8 mouse cellular contexts compared by ENCODE assay signal in genomic region chr7:15945211-15945610, GRCm38 (mm10). TPM values are rescaled to one million over a fixed set of nuclear protein-coding genes. Genes with fewer than 3 reads are reported as not detected.
DNase-seq lines count a peak whose midpoint lies in the region; ATAC-seq and TF ChIP-seq lines count a peak whose summit lies in the region.

No protein-coding gene starts in this region.

- H3K27ac ChIP-seq in heart, embryonic 14.5 days (replicated peaks in 1 of 2; ENCODE audit: control insufficient read depth in 1 of 2, insufficient read depth in 1 of 2, low read depth in 2 of 2, low read length in 2 of 2), result peak overlapping the region in 1 of 2 experiments; percentile 94; a peak in 1 of 4 replicates
- peak overlapping the region; percentile 94 for H3K27ac ChIP-seq in forebrain, embryonic 16.5 days (ENCODE audit: low read length)
- peak overlapping the region; percentile 48 for H3K27ac ChIP-seq in macrophage

- WGBS in heart, embryonic 14.5 days, result 6% methylated on average over 8 of the region's 8 CpGs
- WGBS in forebrain, embryonic 16.5 days, result 5% methylated on average over 8 of the region's 8 CpGs
- 4% methylated on average over 8 of the region's 8 CpGs for WGBS in macrophage (ENCODE audit: missing documents)

- H3K4me1 ChIP-seq in heart, embryonic 14.5 days (ENCODE audit: control insufficient read depth in 2 of 2, insufficient read depth in 2 of 2, low read length in 2 of 2), result peaks cover 10 to 16% of the 10 kb centered on the region in 2 experiments
- H3K4me1 ChIP-seq in G1E (ENCODE audit: insufficient read depth, low read depth, low read length), result peaks cover 80% of the 10 kb centered on the region
- H3K4me1 ChIP-seq in forebrain, embryonic 16.5 days (replicated peaks; ENCODE audit: control insufficient read depth, insufficient read depth, low read length), result peaks cover 22% of the 10 kb centered on the region

- no peak for TF ChIP-seq CTCF in G1E (IDR thresholded peaks at IDR 0.05; ENCODE audit: low read depth, low read length)

- no peak for DNase-seq in heart, adult 18-20 months
- DNase-seq in G1E (ENCODE audit: low spot score), result no peak
- no peak for DNase-seq in layer of hippocampus, postnatal 25 days (ENCODE audit: extremely low spot score in 1 of 2, low spot score in 1 of 2)
- DNase-seq in frontal cortex, postnatal 14 days (ENCODE audit: low spot score in 2 of 2), result no peak

- ATAC-seq in heart, embryonic 14.5 days (ENCODE audit: insufficient number of reproducible peaks, insufficient read depth, low FRiP score, low read depth), result no peak
- no peak for ATAC-seq in G1E (ENCODE audit: extremely low read depth, insufficient number of reproducible peaks, low FRiP score, poor library complexity, severe bottlenecking)
- ATAC-seq in forebrain, embryonic 16.5 days, result no peak
- no peak for ATAC-seq in CD4-positive, CD25-positive, alpha-beta regulatory T cell, adult 4 months

- no peaks in the 10 kb centered on the region for H3K27me3 ChIP-seq in heart, embryonic 14.5 days (ENCODE audit: control insufficient read depth, insufficient read depth, low read length)
- H3K27me3 ChIP-seq in G1E (ENCODE audit: insufficient read depth, low read length), result peaks cover 4% of the 10 kb centered on the region
- H3K27me3 ChIP-seq in forebrain, embryonic 16.5 days (replicated peaks; ENCODE audit: control insufficient read depth, insufficient read depth, low read length), result no peaks in the 10 kb centered on the region

- peaks cover 57% of the 10 kb centered on the region for H3K36me3 ChIP-seq in heart, embryonic 14.5 days (ENCODE audit: control insufficient read depth, insufficient read depth, low read length)
- H3K36me3 ChIP-seq in G1E (replicated peaks), result peaks cover 48% of the 10 kb centered on the region
- peaks cover 29% of the 10 kb centered on the region for H3K36me3 ChIP-seq in forebrain, embryonic 16.5 days (ENCODE audit: control insufficient read depth, insufficient read depth)
- H3K36me3 ChIP-seq in macrophage (ENCODE audit: inconsistent target), result peaks cover 42% of the 10 kb centered on the region

- peak overlapping the region; percentile 86 for H3K9ac ChIP-seq in heart, embryonic 14.5 days (ENCODE audit: low read length)
- H3K9ac ChIP-seq in forebrain, embryonic 16.5 days (replicated peaks; ENCODE audit: low read depth, low read length), result peak overlapping the region; percentile 66

- peaks cover 29% of the 10 kb centered on the region for H3K79me2 ChIP-seq in macrophage (ENCODE audit: inconsistent target)

- H3K4me3 ChIP-seq in heart, embryonic 14.5 days (ENCODE audit: control insufficient read depth in 1 of 2, insufficient read depth in 1 of 2, low read depth in 1 of 2, low read length in 2 of 2), result peak overlapping the region; percentile 59 to 81
- peak overlapping the region; percentile 76 for H3K4me3 ChIP-seq in G1E (ENCODE audit: low read depth, low read length)
- H3K4me3 ChIP-seq in forebrain, embryonic 16.5 days (replicated peaks; ENCODE audit: low read length), result peak overlapping the region; percentile 62
- peak overlapping the region; percentile 87 for H3K4me3 ChIP-seq in macrophage (ENCODE audit: inconsistent target)

- H3K4me2 ChIP-seq in heart, embryonic 14.5 days (ENCODE audit: low read length), result peak overlapping the region; percentile 87
- H3K4me2 ChIP-seq in forebrain, embryonic 16.5 days (ENCODE audit: low read length), result peak overlapping the region; percentile 76

- H3K9me3 ChIP-seq in heart, embryonic 14.5 days (ENCODE audit: control insufficient read depth, low read length), result no peaks in the 10 kb centered on the region
- no peaks in the 10 kb centered on the region for H3K9me3 ChIP-seq in G1E (replicated peaks)
- no peaks in the 10 kb centered on the region for H3K9me3 ChIP-seq in forebrain, embryonic 16.5 days (ENCODE audit: control insufficient read depth, low read length)

RNA-seq across cellular contexts. Expression of gene Nop53, which starts 0.7 kb away (rescaled TPM):
- polyA plus RNA-seq in heart, embryonic 14.5 days (2014; fragmentation: Nextera tagmentation; extraction: Ambion mirVana), result 120 and 121 TPM in 2 replicates
- 100 to 1,000 TPM; 134 to 143 TPM for total RNA-seq in heart, adult 18-20 months (2021)
- total RNA-seq in G1E (2014; fragmentation: Nextera tagmentation) (95.0 and 118 TPM in 2 replicates), G1E (2017) (288 and 328 TPM in 2 replicates)
- polyA plus RNA-seq in G1E (2012) (630 and 764 TPM in 2 replicates), macrophage (2018) (77.7 to 125 TPM (median 94.2 TPM) in 3 replicates)
- 139 and 141 TPM in 2 replicates for polyA plus RNA-seq in forebrain, embryonic 16.5 days (2015; fragmentation: Nextera tagmentation; extraction: Ambion mirVana)
- 10 to 100 TPM; 18.8 to 62.8 (median 31.4) TPM for total RNA-seq in macrophage (2018; cell fraction: chromatin; rRNA removed)
- total RNA-seq in macrophage (2018; cell fraction: cytosol; rRNA removed), result 100 to 1,000 TPM in 10 of 26 experiments, 10 to 100 TPM in 16; 76.7 to 132 (median 96.0) TPM
- total RNA-seq in macrophage (2018; cell fraction: nucleus; rRNA removed), result 10 to 100 TPM; 24.6 to 58.1 (median 43.6) TPM
- polyA plus RNA-seq in CD4-positive, CD25-positive, alpha-beta regulatory T cell, adult 4 months (2017; shearing (Covaris generic)), result 100 to 1,000 TPM; 244 to 324 TPM
- 100 to 1,000 TPM; 118 to 133 TPM for total RNA-seq in layer of hippocampus, postnatal 25 days (2021)

RNA-seq across cellular contexts. Expression of gene Ehd2, which starts 22.2 kb away (rescaled TPM):
- 37.4 and 43.5 TPM in 2 replicates for polyA plus RNA-seq in heart, embryonic 14.5 days (2014; fragmentation: Nextera tagmentation; extraction: Ambion mirVana)
- 10 to 100 TPM; 65.8 to 77.3 TPM for total RNA-seq in heart, adult 18-20 months (2021)
- 0.38 and 0.44 TPM in 2 replicates for total RNA-seq in G1E (2014; fragmentation: Nextera tagmentation)
- total RNA-seq in G1E (2017), result 0.33 and 0.35 TPM in 2 replicates
- polyA plus RNA-seq in G1E (2012), result 0.11 and 0.15 TPM in 2 replicates
- polyA plus RNA-seq in forebrain, embryonic 16.5 days (2015; fragmentation: Nextera tagmentation; extraction: Ambion mirVana), result 5.4 and 5.6 TPM in 2 replicates
- 10 to 100 TPM in 1 of 26 experiments, under 1 TPM in 4, not detected in 21; 0.21 to 10.3 (median 0.29) TPM for total RNA-seq in macrophage (2018; cell fraction: chromatin; rRNA removed)
- under 1 TPM in 8 of 26 experiments, not detected in 18; 0.03 to 0.05 (median 0.04) TPM for total RNA-seq in macrophage (2018; cell fraction: cytosol; rRNA removed)
- total RNA-seq in macrophage (2018; cell fraction: nucleus; rRNA removed), result 1 to 10 TPM in 1 of 26 experiments, under 1 TPM in 5, not detected in 20; 0.11 to 2.1 (median 0.12) TPM
- polyA plus RNA-seq in macrophage (2018), result 0.04 to 0.12 TPM in 2 of 3 replicates, not detected in the other
- under 1 TPM; 0.07 to 0.15 TPM for polyA plus RNA-seq in CD4-positive, CD25-positive, alpha-beta regulatory T cell, adult 4 months (2017; shearing (Covaris generic))
- total RNA-seq in layer of hippocampus, postnatal 25 days (2021), result 1 to 10 TPM; 4.5 to 5.5 TPM

RNA-seq across cellular contexts. Expression of gene Selenow, which starts 23.0 kb away (rescaled TPM):
- 828 and 831 TPM in 2 replicates for polyA plus RNA-seq in heart, embryonic 14.5 days (2014; fragmentation: Nextera tagmentation; extraction: Ambion mirVana)
- total RNA-seq in heart, adult 18-20 months (2021), result 100 to 1,000 TPM; 181 to 202 TPM
- total RNA-seq in G1E (2014; fragmentation: Nextera tagmentation) (559 and 654 TPM in 2 replicates), G1E (2017) (144 and 152 TPM in 2 replicates)
- polyA plus RNA-seq in G1E (2012) (761 and 867 TPM in 2 replicates), macrophage (2018) (198 to 402 TPM (median 262 TPM) in 3 replicates)
- 1,473 and 1,544 TPM in 2 replicates for polyA plus RNA-seq in forebrain, embryonic 16.5 days (2015; fragmentation: Nextera tagmentation; extraction: Ambion mirVana)
- total RNA-seq in macrophage (2018; cell fraction: chromatin; rRNA removed), result 100 to 1,000 TPM in 7 of 26 experiments, 10 to 100 TPM in 19; 10.2 to 133 (median 72.8) TPM
- total RNA-seq in macrophage (2018; cell fraction: cytosol; rRNA removed), result 1,000 to 10,000 TPM in 7 of 26 experiments, 100 to 1,000 TPM in 19; 301 to 1,193 (median 628) TPM
- total RNA-seq in macrophage (2018; cell fraction: nucleus; rRNA removed), result 100 to 1,000 TPM in 18 of 26 experiments, 10 to 100 TPM in 8; 45.8 to 468 (median 200) TPM
- 100 to 1,000 TPM; 912 to 987 TPM for polyA plus RNA-seq in CD4-positive, CD25-positive, alpha-beta regulatory T cell, adult 4 months (2017; shearing (Covaris generic))
- total RNA-seq in layer of hippocampus, postnatal 25 days (2021), result 1,000 to 10,000 TPM; 1,670 to 1,760 TPM
